Mouse (Mus musculus): Measurements from ENCODE around the gene Otub1.

- no peak for TF ChIP-seq CTCF (IDR thresholded peaks at IDR 0.05; ENCODE audit: low read depth)
- TF ChIP-seq EP300 (optimal IDR thresholded peaks at IDR 0.05), result no peak
These were observed 19.0 kb downstream of the Otub1 start for GRCm38 (mm10) chr19:7187157-7187556.

Measured in stomach, postnatal 0 days (tissue).